Mouse (Mus musculus) liver, embryonic 13.5 days (tissue): ENCODE data around the gene Chaf1a. TPM values are rescaled to one million over a fixed set of nuclear protein-coding genes. Genes with fewer than 3 reads are reported as not detected.
"Not testable (repeated sequence)": the region's sequence is repeated elsewhere in the genome, so short reads cannot be mapped to it uniquely, and the experiment has no call there.

ENCODE experiments used
- ATAC-seq: fragments of 200-750 bp; cut with Nextera tagmentation; 2 replicates; pipeline ENCODE4 v1.8.0; 2017; ENCODE audit warnings: low read depth, mild to moderate bottlenecking, moderate number of reproducible peaks, moderate library complexity
- DNase-seq: peaks from one replicate; pipeline ENCODE4 v3.0.0; 2022
- H3K27ac ChIP-seq: fragments of 300-500 bp; sonication (generic); 2 replicates; pipeline ENCODE4 v1.5.1; 2015; ENCODE audit warnings: moderate library complexity, mild to moderate bottlenecking, inconsistent platforms
- H3K27me3 ChIP-seq: fragments of 300-500 bp; sonication (generic); 2 replicates; pipeline ENCODE4 v1.6.1; 2015; ENCODE audit warnings: mild to moderate bottlenecking, inconsistent platforms
- H3K36me3 ChIP-seq: fragments of 300-500 bp; sonication (generic); 2 replicates; pipeline ENCODE4 v1.6.1; 2015; ENCODE audit warnings: mild to moderate bottlenecking, inconsistent platforms
- H3K4me1 ChIP-seq: fragments of 300-500 bp; sonication (generic); replicated peaks from 2 replicates; pipeline ENCODE4 v1.6.1; 2015; ENCODE audit warnings: inconsistent platforms
- H3K4me2 ChIP-seq: fragments of 300-500 bp; sonication (generic); 2 replicates; pipeline ENCODE4 v1.6.1; 2015; ENCODE audit warnings: inconsistent platforms, mild to moderate bottlenecking, moderate library complexity
- H3K4me3 ChIP-seq: fragments of 300-500 bp; sonication (generic); replicated peaks from 2 replicates; pipeline ENCODE4 v1.5.1; 2015; ENCODE audit warnings: mild to moderate bottlenecking, inconsistent platforms
- H3K9ac ChIP-seq: fragments of 300-500 bp; sonication (generic); 2 replicates; pipeline ENCODE4 v1.6.1; 2015; ENCODE audit warnings: mild to moderate bottlenecking, inconsistent platforms
- H3K9me3 ChIP-seq: fragments of 300-500 bp; sonication (generic); replicated peaks from 2 replicates; pipeline ENCODE4 v1.6.1; 2016; ENCODE audit warnings: inconsistent platforms
- WGBS: fragments of 180-500 bp; shearing (Covaris S2); methylation state at CpG from one replicate; pipeline ENCODE4 v1.1.7; 2015; ENCODE audit not compliant: insufficient replicate concordance; 5-methylcytosine and 5-hydroxymethylcytosine counted together
- polyA plus RNA-seq: library from polyadenylated mRNA; unstranded; fragments of >200 nt; fragmentation: Nextera tagmentation; extraction: Ambion mirVana; gene quantifications from 2 replicates; pipeline ENCODE4 v1.2.1, GENCODE M21; 2015

Gene Chaf1a
- polyA plus RNA-seq, 1 experiment from 2014 or later, result 19.8 TPM

DNA sequence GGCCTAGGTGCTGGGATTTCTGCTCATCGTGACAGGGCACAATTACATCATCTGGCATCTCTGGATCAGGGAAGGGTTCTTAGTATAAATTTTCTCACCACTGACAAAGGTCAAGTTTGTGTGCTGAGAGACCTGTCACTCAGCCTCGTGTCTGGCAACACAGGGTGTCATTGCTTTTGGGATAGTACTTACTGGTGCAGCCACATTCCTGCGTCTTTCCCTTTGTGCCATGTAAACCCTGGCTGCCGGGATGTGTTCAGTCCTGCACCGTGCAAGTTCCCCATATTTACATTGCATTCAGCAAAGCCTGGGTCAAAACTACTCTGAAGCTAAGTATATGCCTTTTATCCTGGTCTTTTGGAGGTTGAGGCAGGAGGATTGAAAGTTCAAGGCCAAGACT lies 11.1 kb downstream of the Chaf1a start:
- Histone ChIP-seq H3K36me3 (peaks cover 94% of the 10 kb centered on the region), H3K9me3 (no peaks in the 10 kb centered on the region), H3K4me2 (no peak overlapping the region), H3K27ac (no peak overlapping the region), H3K4me1 (peaks cover 30% of the 10 kb centered on the region), H3K4me3 (no peak overlapping the region), H3K9ac (no peak overlapping the region), H3K27me3 (no peaks in the 10 kb centered on the region)
- no peak for DNase-seq
- 86% methylated on average over 5 of the region's 5 CpGs for WGBS
- ATAC-seq, result no peak

GRCm38 (mm10) chr17:56054938-56055337 lies 14.7 kb downstream of the Chaf1a start:
- H3K4me3 ChIP-seq, result no peak overlapping the region
- H3K4me2 ChIP-seq, result no peak overlapping the region
- peaks cover 94% of the 10 kb centered on the region for H3K36me3 ChIP-seq
- H3K27me3 ChIP-seq, result no peaks in the 10 kb centered on the region
- H3K9ac ChIP-seq, result no peak overlapping the region
- no peak for ATAC-seq
- no peak overlapping the region for H3K27ac ChIP-seq
- peaks cover 30% of the 10 kb centered on the region for H3K4me1 ChIP-seq
- no peak for DNase-seq
- no peaks in the 10 kb centered on the region for H3K9me3 ChIP-seq

DNA sequence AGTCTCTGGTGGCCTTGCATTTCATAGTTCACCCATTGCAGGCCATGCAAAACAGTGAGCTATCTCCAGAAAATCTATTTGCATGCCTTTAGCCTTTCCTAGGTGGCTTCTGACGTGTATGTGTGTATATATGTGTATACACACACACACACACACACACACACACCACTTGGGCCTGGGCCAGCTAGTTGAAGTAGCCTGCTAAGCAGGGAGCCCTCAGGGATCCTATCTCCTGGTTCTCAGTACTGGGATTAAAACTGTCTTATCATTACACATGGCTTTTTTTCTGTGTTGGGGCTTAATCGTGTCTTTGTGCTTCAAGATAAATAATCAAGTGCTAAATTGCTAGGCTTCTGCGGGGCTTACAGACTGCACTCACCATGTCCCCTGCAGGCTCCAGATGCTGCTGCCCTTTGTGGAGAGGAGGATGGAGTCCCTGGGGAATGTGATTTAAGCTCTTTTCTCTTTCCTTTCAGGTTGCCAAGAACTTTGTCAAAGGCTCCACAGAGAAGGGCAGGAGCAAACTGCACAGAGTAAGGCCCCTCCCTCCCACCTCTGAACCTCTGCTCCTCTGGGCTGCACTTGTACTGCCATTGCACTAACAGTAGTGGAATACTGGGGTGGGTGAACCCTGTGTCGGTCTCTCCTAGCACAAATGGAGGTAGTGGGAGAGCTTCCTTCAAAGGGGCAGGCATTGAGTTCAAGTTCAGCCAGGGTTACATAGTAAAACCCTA lies 15.9 kb downstream of the Chaf1a start:
- H3K4me2 ChIP-seq, result no peak overlapping the region
- H3K9me3 ChIP-seq, result no peaks in the 10 kb centered on the region
- H3K36me3 ChIP-seq, result peaks cover 94% of the 10 kb centered on the region
- DNase-seq, result no peak
- H3K4me3 ChIP-seq, result no peak overlapping the region
- H3K27me3 ChIP-seq, result no peaks in the 10 kb centered on the region
- ATAC-seq, result no peak
- H3K4me1 ChIP-seq, result peaks cover 30% of the 10 kb centered on the region
- no peak overlapping the region for H3K27ac ChIP-seq
- H3K9ac ChIP-seq, result 0 out of 2 replicates have a peak overlapping the region, but pooled peaks have one; percentile 1
- WGBS, result 56% methylated on average over 4 of the region's 4 CpGs

DNA sequence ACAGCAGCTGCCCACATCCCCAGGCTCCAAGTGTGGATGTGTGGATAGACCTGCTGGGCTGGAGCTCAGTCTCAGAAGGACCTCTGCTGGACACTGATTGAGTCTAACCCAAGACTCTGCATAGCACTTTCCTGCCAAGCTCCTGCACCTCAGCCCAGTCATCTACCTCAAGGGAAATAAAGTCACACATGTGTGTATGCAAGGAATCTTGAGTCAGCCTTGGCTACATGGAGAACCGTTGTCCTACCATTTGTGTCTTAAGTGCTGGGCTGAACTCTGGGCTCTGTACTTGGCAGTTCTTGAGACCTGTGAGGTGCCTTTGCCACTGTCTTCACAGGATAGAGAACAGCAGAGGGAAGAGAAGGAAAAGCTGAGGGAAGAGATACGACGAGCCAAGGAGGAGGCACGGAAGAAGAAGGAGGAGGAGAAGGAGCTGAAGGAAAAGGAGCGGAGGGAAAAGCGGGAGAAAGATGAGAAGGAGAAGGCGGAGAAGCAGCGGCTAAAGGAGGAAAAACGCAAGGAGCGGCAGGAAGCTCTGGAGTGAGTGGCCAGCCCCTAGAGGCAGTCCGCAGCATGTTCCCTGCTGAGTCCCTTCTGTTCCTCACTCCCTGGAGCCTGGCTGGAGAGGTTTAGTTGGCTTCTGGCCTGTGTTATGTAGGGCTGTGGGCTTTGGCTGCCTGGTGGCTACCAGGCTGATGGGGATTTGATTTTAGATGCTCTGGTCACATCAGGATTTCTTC lies 17.3 kb downstream of the Chaf1a start:
- Histone ChIP-seq H3K4me3 (no peak overlapping the region), H3K27ac (no peak overlapping the region), H3K9me3 (no peaks in the 10 kb centered on the region), H3K9ac (no peak overlapping the region), H3K4me2 (no peak overlapping the region), H3K36me3 (peaks cover 94% of the 10 kb centered on the region), H3K4me1 (peaks cover 30% of the 10 kb centered on the region), H3K27me3 (no peaks in the 10 kb centered on the region)
- no peak for DNase-seq
- WGBS, result 90% methylated on average over 11 of the region's 11 CpGs
- ATAC-seq, result no peak

DNA sequence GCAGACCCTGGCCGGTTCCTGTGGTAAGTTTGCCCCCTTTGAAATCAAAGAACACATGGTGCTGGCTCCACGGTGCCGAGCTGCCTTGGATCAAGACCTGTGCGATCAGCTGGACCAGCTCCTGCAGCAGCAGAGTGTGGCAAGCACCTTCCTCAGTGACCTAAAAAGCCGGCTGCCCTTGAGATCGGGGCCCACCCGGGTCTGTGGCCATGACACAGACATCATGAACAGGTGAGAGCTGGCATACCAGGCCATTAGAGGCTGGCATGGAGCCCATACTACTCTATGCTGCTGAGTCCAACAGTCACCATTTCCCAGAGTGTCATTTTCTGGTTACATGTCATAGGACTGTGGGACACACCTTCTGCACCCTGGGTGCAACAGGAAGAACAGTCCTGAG lies 21.8 kb downstream of the Chaf1a start:
- DNase-seq (no peak), ATAC-seq (no peak)
- no peak overlapping the region for H3K4me2 ChIP-seq
- no peak overlapping the region for H3K9ac ChIP-seq
- H3K4me3 ChIP-seq, result no peak overlapping the region
- H3K36me3 ChIP-seq, result peaks cover 100% of the 10 kb centered on the region
- H3K27ac ChIP-seq, result no peak overlapping the region
- H3K4me1 ChIP-seq, result peaks cover 12% of the 10 kb centered on the region
- H3K9me3 ChIP-seq, result no peaks in the 10 kb centered on the region
- H3K27me3 ChIP-seq, result no peaks in the 10 kb centered on the region
- 88% methylated on average over 7 of the region's 7 CpGs for WGBS

DNA sequence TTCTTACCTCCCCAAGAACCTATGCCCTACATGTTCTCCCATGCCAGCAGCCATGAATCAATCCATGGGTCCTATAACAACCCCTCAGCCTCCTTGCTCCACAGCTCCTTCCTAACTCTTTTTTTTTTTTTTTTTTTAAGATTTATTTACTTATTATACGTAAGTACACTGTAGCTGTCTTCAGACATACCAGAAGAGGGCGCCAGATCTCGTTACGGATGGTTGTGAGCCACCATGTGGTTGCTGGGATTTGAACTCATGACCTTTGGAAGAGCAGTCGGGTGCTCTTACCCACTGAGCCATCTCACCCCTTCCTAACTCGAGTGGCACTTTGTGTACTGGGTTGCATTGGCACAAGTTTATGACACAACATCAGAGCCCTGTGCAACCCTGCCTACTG lies 25.5 kb downstream of the Chaf1a start:
- not testable (repeated sequence) for ATAC-seq, H3K9me3 ChIP-seq, H3K4me2 ChIP-seq, H3K27me3 ChIP-seq, DNase-seq, H3K27ac ChIP-seq, H3K9ac ChIP-seq, H3K4me3 ChIP-seq
- peaks cover 12% of the 10 kb centered on the region for H3K4me1 ChIP-seq
- WGBS, result 74% methylated on average over 6 of the region's 6 CpGs
- peaks cover 100% of the 10 kb centered on the region for H3K36me3 ChIP-seq

DNA sequence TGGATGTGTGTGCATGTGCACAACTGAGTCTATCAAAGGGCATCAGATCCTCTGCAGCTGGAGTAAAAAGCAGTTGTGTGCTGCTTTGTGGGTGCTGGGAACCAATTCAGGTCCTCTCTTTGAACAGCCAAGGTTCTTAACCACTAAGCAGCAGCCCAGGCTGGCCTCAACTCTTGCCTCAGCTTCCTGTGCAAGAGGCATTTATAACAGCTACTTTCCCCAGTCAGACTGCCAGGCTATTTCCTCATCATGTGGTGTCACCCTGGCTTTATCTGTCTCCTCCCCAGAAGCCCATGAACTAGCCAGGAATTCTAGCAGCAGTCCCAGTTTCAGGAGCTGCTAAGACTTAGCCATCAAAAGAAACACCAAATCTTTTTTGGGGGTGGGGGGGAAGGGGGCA lies 26.2 kb downstream of the Chaf1a start:
- Histone ChIP-seq H3K36me3 (peaks cover 100% of the 10 kb centered on the region), H3K4me3 (no peak overlapping the region), H3K9me3 (no peaks in the 10 kb centered on the region), H3K27ac (no peak overlapping the region), H3K27me3 (no peaks in the 10 kb centered on the region), H3K4me1 (peaks cover 12% of the 10 kb centered on the region), H3K4me2 (no peak overlapping the region), H3K9ac (no peak overlapping the region)
- no peak for ATAC-seq
- DNase-seq, result no peak

- no peak overlapping the region for H3K4me2 ChIP-seq
- no peak overlapping the region for H3K27ac ChIP-seq
- H3K27me3 ChIP-seq, result no peaks in the 10 kb centered on the region
- peaks cover 89% of the 10 kb centered on the region for H3K36me3 ChIP-seq
- no peaks in the 10 kb centered on the region for H3K9me3 ChIP-seq
- 96% methylated on average over 14 of the region's 14 CpGs for WGBS
- H3K4me3 ChIP-seq, result no peak overlapping the region
- no peak overlapping the region for H3K9ac ChIP-seq
- no peak for ATAC-seq
- DNase-seq, result no peak
- peaks cover 8% of the 10 kb centered on the region for H3K4me1 ChIP-seq
Measured at GRCm38 (mm10) chr17:56069066-56069465, 28.8 kb downstream of the Chaf1a start.

DNA sequence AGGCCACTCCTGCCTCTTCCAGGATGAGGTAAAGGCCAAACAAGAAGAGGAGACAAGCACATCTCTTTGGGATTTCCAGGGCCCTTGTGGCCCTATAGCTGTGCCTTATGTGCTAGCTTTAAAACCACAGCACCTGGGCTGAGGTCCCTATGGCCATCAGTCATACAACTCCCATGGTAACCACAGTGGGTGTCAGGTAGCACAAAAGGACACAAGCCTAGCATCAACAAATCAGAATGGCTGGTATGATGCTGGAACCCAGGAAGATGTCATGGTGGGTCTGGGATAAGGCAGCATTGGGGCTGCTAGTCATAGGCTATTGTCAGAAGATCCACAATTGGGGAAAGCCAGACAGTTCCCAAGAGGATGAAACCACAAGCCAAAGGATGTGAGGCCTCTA lies 30.9 kb downstream of the Chaf1a start:
- no peak for ATAC-seq
- Histone ChIP-seq H3K4me1 (peaks cover 24% of the 10 kb centered on the region), H3K27me3 (no peaks in the 10 kb centered on the region), H3K9me3 (no peaks in the 10 kb centered on the region), H3K27ac (no peak overlapping the region), H3K36me3 (peaks cover 68% of the 10 kb centered on the region), H3K4me3 (no peak overlapping the region), H3K4me2 (no peak overlapping the region), H3K9ac (no peak overlapping the region)
- no peak for DNase-seq

- H3K36me3 ChIP-seq, result peaks cover 57% of the 10 kb centered on the region
- DNase-seq (no peak), ATAC-seq (no peak)
- H3K9ac ChIP-seq, result no peak overlapping the region
- H3K4me1 ChIP-seq, result peaks cover 24% of the 10 kb centered on the region
- H3K27me3 ChIP-seq, result no peaks in the 10 kb centered on the region
- H3K4me2 ChIP-seq, result no peak overlapping the region
- WGBS, result 83% methylated on average over 5 of the region's 5 CpGs
- no peak overlapping the region for H3K4me3 ChIP-seq
- H3K9me3 ChIP-seq, result no peaks in the 10 kb centered on the region
- H3K27ac ChIP-seq, result no peak overlapping the region
Measured at GRCm38 (mm10) chr17:56072243-56072642, 32.0 kb downstream of the Chaf1a start.

- Histone ChIP-seq H3K4me1 (peaks cover 30% of the 10 kb centered on the region), H3K4me2 (peak overlapping the region; percentile 83), H3K36me3 (peaks cover 37% of the 10 kb centered on the region), H3K9me3 (no peaks in the 10 kb centered on the region), H3K27ac (peak overlapping the region; percentile 93), H3K9ac (peak overlapping the region; percentile 75), H3K27me3 (no peaks in the 10 kb centered on the region), H3K4me3 (peak overlapping the region; percentile 67)
- WGBS, result 8% methylated on average over 22 of the region's 22 CpGs
- peak; percentile 84 for DNase-seq
- peak; percentile 18 for ATAC-seq
Measured at GRCm38 (mm10) chr17:56074097-56074826, 34.0 kb downstream of the Chaf1a start.
